Mouse (Mus musculus) spleen, postnatal 4 days (tissue): ENCODE measurements around the gene Slc22a12.

Experiments used
- DNase-seq, 2 experiments: peaks; one replicate each; pipeline ENCODE4 v3.0.0; 2022; ENCODE audit warnings: low spot score in 2 of 2

Gene Slc22a12

DNA sequence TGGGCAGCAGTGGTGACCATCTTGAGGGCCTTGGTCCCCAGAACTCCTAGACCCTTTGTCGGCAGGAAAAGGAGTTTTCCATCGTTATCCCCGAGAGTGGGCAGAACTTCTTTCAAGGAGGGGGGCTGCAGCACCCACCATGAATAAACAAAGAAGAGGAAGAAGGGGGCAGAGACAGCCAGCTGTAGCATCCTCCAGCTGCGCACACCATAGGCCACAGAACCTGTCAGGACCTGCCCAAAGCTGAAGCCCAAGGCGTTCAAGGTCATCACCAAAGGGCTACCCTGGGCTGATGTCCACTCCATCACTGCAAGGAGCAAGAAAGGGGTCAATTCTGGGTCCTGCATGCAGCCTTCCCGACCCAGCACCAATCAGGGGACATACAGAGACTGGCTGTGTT, 2.6 kb downstream of the Slc22a12 start:
- no peak for DNase-seq

DNA sequence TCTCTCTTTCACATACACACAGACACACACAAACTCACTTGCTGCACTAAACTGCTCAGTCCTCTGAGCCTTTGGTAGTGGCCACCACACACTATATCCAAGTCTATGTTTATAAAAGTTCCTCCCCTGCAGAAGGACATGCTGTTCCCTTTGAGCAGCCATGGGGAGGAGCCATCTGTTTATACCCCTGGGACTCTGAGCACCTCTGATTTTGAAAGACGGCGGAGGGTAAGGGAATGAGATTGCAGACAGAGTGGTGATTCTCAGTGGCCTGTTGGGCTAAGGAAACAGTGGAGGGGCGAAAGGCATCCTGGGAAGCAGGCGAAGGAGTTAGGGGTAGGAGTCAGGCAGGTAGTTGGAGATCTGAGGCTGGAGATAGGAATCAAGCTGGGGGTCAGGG, 3.2 kb downstream of the Slc22a12 start:
- DNase-seq = no peak

DNA sequence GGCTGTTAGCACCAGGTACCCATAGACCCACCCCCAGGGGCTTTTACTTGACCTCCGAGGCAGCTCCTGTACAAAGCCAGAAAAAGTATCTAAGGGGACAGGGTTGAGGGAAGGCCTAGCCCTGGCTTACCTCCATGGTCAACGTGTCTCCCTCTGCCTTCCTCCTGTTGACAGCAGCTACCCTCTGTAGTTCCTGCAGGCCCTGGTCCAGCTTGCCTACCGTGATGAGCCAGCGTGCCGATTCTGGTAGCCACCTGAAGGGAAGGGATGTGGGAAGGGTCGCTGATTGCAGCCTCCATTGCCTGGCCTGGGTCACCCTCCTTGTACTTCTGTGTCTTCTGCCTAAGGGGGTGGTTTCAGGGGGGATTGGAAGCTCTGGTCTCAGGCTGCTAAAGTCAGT, 4.3 kb downstream of the Slc22a12 start:
- DNase-seq = no peak

DNA sequence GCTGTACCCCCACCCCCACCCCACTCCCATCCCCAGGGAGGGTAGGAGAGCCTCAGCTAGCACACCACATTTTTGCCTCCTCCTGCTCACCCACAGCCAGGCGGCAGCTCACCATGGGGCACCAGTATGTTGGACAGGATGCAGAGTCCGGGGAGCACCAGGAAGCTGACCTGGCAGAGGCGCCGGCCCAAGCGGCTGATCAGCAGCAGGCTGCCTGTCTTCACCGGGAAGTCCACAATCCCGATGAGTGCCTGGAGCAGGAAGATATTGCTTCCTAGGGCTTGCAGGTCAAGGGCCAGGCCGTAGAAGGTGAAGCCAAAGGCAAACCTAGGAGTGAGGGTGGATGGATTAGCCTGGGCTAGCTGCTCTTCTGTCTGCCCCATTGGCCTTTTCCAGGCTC, 5.3 kb downstream of the Slc22a12 start:
- no peak for DNase-seq

DNA sequence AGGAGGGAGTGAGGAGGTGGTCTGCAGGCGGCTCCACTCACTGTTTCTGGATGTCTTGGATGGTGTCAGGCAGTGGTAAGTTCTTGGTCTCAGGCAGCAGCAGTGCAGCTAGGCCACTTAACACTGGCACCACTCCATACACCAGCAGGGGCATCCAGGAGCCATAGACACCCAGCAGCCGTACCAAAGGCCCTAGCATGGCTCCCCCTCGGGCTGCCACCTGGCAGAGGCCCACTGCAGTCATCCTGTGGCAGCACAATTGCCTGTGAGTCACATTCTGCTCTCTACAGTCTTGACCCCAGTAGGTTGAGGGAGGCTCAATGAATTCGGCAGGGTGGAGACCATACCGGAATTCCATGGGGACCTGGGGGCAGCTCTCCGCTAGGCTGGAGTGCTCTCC, 6.1 kb downstream of the Slc22a12 start:
- no peak for DNase-seq

DNA sequence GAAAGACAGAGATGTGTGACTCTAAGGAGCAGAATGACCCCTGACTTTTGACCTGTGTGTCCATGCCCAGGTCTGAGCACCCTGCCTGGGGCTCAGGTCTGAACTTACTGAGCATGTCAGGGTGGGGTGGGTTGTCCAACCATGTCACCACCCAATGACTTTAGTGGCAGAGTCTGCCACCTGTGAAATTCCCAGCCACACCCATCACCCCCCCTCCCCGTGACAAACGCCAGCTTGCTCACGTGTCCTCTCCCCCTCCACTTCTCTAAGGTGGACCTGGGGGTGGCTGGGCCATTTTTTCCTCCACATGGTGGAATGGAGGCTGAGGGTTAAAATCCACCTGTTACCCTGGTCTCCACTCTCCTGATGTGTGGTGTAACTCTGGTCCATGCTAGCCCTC, 6.6 kb downstream of the Slc22a12 start:
- no peak for DNase-seq

DNA sequence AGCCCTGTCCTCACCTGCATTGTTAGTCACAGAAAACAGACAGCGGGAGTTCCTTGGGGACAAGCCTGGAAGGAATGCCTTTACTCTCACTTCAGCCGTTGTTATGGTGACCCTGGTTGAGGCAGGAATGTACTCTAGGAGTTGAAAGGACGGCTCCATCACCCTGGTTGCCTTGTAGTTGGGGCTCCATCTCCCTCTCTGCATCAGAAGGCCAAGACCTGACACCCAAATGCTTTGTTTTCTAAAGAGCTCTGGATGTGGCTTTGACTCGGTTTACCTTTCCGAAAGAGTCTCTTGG, 8.8 kb downstream of the Slc22a12 start:
- no peak for DNase-seq

DNA sequence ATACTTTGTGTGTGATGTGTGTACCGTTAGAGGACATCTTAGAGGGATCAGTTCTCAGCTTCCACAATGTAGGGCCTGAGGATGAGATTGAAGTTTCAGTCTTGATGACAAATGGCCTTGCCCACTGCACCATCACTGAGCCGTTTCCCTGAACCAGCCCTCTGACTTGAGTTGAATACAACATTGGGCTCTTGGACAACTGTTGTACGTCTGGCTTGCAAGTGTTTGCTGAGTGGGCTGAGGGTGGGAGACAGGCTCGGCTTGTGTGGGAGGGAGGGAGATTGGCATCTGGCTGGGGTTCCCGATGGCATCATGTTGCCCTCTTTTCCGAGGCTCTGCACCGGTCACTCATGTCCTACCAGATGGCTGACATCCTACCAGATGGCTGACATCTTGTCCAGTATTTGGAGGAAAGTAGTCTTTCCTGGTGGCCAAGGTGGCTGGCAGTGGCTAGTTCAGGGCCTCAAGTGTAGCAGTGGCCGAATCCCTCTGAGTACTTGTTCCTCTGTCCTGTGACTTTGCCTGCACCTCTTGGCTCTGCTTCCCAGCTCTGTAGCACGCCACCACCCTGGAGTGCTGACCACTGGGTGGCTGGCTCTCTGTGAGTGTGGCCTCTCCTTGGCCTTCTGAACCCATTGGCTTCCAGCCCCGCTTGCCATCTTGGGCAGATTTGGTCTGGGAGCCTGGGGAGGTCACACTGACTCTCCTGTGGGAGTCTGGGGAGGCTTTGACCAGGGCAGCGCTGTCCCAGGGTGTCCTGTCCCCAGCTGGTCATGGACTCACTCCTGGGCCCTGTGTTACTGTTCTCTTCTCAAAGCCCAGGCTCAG, 9.3 kb downstream of the Slc22a12 start:
- DNase-seq = no peak

DNA sequence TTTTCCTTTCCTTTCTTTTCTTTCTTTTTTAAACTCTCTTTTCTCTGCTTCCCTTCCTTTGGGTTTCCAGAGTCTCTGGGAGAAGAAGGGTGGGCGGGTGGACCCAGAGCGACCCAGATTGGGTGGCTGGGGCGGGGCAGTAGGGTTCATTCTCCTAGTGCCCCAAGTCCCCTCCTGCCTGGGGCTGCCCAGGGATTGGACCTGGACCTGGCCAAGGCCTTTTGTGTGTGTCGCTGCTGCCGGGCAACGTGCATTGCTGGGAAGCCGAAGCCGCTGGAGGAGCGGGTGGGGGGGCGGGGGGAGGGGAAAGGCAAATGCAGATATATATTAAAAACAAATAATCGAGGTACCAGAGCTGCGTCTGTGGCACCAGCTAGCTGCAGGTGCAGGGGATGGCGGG, 10.2 kb downstream of the Slc22a12 start:
- DNase-seq = no peak

DNA sequence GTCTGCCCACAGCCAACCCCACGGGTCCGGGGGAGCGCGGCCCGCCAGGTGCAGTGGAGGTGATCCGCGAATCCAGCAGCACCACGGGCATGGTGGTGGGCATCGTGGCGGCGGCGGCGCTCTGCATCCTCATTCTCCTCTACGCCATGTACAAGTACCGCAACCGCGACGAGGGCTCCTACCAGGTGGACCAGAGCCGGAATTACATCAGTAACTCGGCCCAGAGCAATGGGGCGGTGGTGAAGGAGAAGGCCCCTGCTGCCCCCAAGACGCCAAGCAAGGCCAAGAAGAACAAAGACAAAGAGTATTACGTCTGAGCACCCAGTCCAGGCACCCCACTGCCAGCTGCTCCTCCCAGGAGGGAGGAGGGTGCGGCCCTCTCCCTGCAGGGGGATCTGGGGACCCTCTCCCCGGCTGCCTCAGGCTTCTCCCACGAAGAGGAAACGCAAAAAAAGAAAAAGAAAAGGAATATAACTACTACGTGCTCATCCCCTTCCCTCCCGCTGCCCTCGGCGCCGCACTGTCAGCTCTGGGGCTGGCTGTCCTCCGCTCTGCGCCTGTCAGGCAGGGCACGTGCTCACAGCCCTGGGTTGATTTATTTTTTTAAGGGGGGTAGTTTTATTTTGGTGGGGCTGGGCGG, 10.9 kb downstream of the Slc22a12 start:
- no peak for DNase-seq

DNA sequence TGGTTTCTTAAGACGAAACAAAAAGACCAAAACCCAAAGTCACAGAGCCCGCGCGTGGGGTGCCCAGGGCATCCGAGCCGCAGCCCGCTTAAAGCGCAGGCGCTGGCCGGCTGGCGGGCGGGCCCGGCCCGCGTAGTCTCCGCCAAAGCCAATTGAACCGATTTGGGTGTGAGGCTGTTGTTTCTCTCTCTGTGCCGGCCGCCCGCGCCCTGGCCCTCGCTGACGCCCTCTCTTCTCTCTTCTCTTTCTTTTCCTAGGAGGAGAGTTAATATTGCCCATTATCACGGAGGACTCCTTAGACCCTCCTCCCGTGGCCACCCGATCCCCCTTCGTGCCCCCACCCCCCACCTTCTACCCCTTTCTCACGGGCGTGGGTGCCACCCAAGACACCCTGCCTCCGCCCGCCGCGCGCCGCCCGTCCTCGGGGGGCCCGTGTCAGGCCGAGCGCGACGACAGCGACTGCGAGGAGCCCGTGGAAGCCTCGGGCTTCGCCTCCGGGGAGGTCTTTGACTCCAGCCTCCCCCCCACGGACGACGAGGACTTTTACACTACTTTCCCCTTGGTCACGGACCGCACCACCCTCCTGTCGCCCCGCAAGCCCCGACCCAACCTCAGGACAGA, 11.7 kb downstream of the Slc22a12 start:
- DNase-seq = no peak

DNA sequence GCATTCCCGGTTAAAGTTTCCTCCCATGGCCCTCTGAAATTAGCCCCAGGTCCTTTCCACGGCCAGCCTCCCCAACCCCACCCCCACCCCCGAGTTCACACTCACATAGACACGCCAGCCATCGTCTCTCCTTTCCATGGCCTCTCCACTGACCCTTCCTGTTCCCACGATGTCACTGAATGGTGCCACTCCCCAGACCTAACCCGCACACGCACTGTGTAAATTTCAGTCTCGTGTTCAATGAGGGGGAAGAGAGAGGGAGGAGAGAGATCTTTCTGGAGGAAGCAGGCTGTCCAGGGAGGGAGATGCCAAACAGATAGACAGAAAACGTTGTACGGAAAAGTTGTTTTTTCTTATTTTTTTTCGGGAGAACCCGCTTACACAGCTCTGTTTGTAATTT, 12.5 kb downstream of the Slc22a12 start:
- DNase-seq = no peak

DNA sequence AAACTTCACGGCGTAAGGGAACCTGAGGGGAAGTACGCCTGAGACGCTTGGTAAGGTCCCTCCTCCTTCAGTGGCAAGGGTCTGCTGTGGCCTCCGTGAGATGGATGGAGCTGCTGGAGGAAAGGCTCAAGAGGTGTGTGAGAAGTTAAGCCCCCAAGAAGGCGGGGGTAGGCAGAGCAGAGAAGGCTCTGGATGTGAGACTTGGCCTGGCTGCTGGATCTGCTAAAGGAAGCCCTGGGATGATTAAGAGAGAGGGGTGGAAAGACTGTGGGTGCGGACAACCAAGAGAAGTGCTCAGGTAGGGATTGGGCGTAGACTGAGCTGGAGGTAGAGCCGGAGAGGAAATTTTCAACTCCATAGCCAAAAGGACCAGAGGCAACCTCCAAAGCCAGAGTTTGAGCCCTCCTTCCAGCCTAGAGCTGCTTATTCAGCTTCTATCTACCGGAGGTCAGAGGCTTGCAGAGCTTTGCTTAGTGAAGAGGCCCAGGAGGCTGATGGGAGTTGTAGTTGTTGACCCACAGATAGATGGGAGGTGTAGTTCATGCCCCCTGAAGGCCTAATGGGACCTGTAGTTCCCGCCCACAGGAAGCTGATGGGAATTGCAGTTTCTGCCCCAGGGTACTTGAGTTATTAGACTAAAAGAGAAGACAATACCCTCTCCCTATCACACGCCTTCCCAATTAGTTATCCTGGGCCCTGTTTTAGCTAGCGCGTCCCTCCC, 13.4 kb downstream of the Slc22a12 start:
- no peak for DNase-seq

DNA sequence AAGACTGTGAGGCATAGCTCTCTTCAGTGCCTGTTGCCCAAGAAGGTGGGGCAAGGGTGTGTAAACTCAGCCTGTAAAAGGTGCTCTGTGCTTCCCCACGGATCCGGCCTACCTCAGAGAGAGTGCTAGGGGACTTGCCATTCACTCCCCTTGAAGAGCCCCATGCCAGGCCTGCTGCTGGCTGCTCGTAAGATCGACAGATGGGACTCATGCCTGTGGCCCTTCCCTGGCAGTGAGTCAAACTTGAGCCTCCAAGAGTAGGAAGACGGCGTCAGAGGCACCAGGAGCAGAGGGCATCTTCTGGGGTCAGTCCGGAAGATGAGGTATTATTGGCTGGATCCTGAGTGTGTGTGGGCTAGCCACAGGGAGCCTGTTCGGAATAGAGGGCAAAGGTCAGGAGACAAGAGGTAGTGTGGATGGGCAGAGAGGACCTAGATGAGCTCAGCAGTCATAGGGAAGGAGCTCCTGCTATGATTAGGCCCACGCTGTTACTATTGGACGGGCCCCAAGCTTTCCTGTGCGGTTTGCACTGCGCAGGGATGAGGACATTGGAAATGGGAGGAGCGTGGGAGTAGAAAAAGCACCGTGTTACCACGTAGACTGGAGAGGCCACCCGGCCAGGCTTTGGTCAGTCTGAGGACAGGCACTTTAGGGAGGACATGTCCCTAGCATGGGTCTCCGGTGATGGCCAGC, 14.8 kb downstream of the Slc22a12 start:
- DNase-seq = no peak

DNA sequence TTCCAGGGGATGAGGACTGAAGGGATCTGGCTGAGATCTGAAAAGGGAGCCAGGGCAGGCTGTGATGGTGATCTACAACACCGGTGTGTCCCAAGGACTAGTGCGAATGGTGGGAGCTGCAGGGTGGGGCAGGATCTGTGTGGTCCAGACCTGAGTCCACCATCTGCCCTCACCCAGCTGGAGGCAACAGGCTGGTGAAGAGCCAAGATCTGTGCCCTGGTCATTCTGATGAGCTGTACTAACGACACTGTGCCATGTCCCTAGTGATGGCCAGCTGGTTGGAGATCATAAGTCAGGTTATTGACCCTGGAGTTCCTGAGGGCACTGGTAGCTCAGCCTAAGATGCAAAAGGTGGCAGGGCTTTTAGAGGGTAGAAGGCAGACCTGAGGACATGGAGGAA, 15.4 kb downstream of the Slc22a12 start:
- DNase-seq = no peak

DNA sequence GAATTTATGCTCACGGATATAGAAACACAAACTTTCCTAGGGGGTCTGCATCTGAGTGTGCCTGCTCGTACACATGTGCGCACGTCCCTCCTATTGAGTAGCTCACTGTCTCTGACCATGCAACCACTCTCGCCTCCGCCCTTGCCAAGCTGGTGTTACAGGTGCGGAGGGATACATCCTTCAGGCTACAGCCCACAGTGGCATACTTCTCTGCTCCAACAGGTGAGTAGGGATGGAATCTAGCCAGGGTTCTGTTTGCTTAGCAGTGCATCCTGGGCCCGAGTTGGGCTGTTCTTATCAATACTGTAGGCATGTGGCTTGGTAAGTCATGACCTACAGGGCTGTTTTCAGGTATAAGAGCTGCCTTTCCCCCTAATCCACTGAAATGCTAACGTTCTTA, 16.8 kb downstream of the Slc22a12 start:
- DNase-seq = no peak

DNA sequence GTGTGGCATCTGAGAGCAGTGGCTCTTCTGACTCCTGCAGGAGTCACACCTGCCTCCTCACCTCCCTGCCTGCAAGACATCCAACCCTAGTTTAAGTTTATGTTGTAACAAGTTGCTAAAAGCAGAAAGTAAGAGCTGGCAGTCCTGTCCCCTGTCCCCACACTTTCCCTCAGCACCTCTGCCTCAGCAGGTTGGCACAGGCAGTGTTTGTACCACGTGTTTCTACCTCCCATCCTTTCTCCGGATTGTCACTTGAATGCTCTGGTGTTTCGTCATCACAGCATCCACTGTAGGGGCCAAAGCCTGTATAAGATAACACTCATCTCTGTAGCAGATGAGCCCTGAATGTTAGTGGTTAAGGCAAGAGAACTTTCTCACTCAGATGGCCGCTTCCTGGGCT, 17.8 kb downstream of the Slc22a12 start:
- DNase-seq = no peak

DNA sequence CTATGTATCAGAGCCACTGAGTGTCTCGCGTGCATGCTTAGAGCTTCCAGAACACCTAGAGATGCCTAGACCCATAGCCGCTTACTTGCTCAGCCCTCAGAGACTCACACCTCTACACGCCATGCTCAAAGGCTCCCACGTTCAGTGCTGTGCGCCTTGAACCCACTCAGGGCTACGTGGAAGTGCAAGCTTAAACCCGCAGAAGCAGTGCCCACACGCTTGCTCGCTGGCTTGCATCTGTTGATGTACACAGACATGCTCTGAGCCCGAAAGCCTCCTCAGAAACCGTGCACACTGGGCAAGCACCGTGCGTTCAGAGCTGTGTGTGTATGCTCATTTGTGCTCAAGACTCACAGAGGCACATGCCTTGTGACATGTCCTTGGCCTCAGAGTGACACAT, 20.5 kb downstream of the Slc22a12 start:
- no peak for DNase-seq

DNA sequence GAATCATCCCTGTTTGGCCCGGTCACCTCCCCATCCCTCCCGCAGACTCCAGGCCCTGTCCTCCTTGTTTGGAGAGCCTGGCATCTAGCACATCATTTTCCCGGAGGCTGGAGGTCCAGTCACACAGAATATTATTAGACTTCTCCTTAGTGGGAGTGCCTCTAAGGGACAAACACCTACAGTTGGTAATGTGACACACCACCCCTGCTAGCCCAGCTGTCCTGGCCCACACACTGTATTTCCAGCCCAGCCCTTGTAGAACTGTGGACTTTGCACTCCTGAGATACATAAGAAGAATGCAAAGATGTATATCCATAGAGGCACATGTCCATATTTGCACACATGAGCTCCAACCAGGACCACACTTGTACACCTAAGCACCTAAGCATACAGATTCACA, 21.2 kb downstream of the Slc22a12 start:
- DNase-seq = no peak

DNA sequence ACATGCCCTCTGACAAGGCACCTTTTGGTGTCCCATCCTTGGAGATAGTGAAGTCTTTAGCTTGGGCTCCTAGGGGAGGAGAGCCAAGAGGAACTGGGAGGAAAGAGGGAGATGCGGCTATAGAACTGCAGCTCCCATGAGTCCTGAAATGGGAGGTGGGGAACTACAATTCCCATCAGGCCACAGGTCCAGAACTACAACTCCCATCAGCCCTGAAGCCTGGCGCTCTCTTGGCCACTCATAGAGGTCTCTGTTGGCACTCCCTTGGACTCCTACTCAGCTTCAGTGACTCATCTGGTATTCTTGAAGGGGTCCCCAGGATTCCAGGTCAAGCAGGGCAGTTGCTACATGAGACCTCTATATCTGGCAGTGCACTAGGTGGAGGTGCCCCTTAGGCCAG, 23.3 kb downstream of the Slc22a12 start:
- DNase-seq = no peak

DNA sequence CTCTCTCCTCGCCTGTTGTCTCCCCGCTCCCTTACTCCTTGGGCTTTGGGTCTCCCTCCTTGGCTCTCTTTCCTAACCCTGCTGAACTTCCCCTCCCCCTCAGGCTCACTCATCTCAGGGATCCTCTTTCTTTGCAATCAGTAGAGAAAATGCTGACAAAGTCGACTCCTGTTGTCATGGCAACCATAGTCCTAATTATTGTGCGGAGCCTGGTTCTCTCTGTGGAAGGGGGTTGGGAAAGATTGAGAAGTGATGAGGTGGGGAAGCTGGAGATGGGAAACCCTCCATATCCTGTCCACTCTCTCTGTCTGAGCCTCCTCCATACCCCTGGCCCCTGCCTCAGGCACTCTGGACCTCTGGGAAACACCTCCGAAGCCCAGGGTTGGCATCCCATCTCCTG, 24.2 kb downstream of the Slc22a12 start:
- DNase-seq = no peak

DNA sequence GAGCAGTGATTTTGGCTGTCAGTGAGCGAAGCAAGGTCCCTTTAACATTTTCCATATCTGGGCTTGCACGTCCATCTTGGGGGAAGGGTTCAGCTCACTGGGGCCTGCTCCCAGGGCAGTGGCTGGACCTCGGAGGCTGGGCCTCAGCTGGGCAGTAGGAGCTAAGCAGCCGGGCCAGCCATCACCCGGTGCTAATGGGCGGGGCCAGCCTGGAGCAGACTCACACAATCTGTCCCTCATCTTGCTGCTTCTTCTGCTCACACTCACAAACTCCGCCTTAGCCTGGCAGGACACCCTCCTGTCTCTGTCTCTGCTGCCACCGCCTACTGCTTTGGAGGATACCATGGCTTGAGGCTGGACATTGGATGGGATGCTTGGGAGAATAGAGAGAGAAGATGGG, 26.7 kb downstream of the Slc22a12 start:
- DNase-seq = no peak
